Mouse (Mus musculus): ENCODE measurements around the gene Fhit.
"Not testable (repeated sequence)": the region's sequence is repeated elsewhere in the genome, so short reads cannot be mapped to it uniquely, and the experiment has no call there.

The Fhit gene

GRCm38 (mm10) chr14:11161751-11162231, at the start of gene Fhit:
TSS of gene Fhit (minus strand) at chr14:11162035.
- DNase-seq, result peak; percentile 70 to 79

DNA sequence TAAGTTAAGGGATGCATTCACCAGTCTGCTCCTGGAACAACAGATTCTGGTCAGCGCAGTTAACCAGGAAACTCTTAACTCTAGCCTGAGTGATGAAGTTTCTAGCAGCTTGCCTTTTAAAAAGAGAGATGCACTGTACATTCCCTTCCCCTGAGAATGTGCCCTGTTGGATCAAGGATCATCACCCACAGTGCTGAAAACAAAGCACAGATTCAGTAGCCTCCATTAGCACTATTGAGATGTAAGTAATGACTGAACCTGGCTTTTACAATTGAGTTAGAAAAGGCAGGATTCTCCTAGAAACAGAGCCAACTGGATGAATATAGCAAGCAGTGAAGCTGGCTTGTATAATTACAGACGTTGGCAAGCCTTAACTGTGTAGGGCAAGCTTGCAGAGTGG, 45.0 kb upstream of the Fhit start:
- DNase-seq, result no peak

GRCm38 (mm10) chr14:11160806-11161450, 907 bp downstream of the Fhit start:
- peak; percentile 38 to 49 for DNase-seq

- DNase-seq, result no peak
Measured at GRCm38 (mm10) chr14:11159641-11160040, 2.2 kb downstream of the Fhit start.

DNA sequence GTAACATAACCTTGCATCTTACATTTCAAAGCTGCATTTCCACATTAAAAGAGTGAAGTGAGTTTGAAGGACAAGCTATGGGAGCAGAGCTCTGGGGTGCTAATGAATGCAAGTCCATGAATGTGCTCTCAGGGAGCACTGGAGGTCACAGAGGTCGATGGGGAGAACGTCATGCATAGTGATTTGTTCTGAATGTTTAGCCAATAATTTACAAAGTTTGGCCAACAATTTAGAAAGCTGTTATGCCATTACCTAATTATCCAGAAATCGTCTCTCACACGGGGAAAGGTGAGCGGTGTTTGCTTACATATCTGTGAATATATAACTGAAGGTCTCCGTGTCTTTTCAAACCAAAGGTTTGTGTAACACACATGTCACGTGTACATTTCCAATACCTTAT, 2.8 kb downstream of the Fhit start:
- no peak for DNase-seq

- DNase-seq, result no peak
Measured at GRCm38 (mm10) chr14:11157741-11158140, 4.1 kb downstream of the Fhit start.

DNA sequence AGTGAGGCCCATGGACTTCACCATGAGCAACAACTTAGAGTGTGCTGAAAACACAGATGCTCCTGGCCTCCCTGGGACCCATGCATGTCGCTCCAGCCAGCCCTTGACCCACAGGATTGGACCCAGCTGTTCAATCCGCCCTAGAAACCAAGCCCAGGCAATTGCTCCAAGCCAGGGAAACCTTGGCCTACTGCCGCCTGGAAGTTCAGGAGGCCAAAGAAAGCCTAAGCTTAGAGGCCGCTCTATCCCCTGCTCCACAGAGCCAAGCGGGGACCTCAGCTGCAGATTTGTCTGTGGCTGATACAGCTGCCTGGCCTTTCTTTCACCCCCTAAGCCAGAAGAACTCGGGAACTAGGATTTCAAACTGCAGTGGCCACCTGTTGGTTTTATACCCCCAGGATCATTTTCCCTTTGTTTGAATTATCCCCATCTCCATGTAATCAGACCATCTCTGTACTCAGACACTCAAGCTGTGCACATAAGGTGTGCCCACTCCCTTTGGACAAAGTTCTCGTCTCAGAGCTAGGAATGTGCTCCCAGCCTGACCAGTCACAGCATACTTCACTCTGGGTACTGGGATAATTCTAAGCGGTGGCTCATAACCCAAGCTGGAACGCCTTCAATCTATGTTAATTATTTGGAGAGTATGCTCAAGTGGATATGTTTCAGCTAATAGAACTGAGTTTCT, 10.1 kb downstream of the Fhit start:
- DNase-seq, result no peak

DNA sequence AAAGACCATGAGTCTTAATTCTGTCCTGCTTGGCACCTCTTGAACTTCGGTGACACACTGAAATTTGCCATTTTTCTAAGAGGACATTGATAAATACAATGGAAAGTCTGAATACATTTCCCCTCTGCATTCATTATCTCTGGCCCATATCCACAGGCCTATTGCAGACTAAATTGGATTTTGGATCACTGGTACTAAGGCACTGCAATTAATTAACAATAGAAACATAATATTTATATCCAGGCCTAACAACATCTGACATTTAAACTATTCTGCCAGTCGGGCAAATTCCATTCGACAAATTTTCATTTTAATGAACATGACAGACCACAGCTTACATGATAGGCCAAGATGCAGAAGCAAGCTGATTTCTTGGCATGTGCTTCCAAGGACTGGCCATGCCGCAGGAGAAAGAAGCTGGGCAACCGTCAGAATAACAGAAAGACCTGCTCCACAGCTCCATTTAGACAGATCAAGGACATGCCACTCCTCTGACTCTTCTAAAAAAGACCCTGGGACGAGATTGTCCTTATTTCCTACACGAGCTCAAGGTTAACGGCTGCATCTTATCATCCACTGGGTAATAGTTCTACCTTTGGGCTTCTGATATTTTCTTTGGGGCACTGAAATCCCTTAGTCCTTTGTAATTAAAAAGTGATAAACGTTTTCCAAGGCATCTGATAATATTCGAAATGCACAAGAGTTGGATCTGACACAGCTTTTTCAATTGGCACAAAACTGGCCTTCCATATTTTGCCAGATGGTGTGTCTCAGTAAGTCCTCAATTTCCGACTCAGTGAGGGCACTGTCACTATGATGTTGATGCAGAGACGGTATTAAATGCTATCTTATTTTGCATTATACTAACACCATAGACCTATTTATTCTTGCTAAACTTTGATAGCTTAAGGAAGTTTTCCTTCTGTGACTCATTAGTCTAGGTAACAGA, 27.8 kb downstream of the Fhit start:
- DNase-seq, result no peak

GRCm38 (mm10) chr14:11132637-11133474, 29.0 kb downstream of the Fhit start:
- no peak for DNase-seq

- DNase-seq, result no peak
Measured at GRCm38 (mm10) chr14:11125096-11125495, 36.7 kb downstream of the Fhit start.

GRCm38 (mm10) chr14:11119076-11119475, 42.8 kb downstream of the Fhit start:
- no peak for DNase-seq

DNA sequence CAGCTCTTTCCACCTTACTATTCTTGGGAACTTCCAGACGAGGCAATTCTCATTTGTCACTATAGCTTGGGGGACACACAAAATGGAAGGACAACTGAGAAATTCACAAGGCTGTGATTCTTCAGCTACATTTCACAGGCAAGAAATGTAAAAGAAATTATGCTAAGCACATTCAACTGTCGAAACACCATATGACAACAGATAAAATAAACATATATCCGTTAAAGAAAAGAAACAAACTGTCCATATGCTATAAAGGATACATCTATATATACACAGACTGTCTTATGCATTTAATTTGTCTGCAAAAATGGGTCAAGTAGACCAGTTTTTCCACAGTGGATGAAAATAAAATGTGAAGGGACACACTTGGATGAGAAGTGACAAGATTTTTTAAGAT, 76.2 kb downstream of the Fhit start:
- DNase-seq, result no peak

DNA sequence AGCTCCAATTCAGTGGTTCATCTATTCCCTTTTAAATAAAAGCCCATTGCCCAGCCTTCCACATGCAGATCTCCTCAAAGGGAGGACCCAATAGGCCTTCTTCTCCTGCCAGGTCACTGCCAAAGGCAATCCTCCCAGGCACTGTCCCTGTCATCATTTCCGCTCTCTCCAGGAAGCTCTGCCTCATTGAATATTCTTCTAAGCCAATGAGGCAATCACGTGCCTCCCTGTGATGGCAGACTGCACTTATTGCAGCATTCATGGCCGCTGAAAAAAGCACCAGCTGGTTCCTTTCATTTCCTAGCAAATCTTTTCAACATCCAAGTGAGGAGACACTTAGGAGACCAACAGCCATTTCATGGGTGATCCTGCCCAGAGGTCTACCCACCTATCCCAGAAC, 77.9 kb downstream of the Fhit start:
- DNase-seq, result no peak

- DNase-seq, result no peak
Measured at GRCm38 (mm10) chr14:11083462-11083861, 78.4 kb downstream of the Fhit start.

DNA sequence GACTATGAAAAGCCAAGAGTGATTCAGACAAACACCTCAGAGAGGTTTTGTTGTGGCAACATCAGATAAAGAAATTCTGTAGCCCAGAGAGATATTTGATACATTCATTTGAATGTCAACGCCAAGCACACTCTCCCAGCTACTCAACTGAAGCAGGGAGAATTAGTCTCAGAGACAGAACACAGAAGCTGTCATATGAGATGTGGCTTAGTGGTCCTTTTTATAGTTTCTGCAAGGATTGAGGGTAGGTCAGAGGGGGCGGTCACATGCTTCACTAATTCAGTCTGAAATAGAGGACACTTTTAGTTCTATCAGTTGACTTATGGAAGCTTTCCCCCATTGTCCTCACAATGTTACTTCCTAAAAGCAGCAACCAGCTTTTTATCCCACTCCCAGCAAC, 98.2 kb downstream of the Fhit start:
- no peak for DNase-seq

- no peak for DNase-seq
Measured at GRCm38 (mm10) chr14:11060221-11060620, 101.6 kb downstream of the Fhit start.

DNA sequence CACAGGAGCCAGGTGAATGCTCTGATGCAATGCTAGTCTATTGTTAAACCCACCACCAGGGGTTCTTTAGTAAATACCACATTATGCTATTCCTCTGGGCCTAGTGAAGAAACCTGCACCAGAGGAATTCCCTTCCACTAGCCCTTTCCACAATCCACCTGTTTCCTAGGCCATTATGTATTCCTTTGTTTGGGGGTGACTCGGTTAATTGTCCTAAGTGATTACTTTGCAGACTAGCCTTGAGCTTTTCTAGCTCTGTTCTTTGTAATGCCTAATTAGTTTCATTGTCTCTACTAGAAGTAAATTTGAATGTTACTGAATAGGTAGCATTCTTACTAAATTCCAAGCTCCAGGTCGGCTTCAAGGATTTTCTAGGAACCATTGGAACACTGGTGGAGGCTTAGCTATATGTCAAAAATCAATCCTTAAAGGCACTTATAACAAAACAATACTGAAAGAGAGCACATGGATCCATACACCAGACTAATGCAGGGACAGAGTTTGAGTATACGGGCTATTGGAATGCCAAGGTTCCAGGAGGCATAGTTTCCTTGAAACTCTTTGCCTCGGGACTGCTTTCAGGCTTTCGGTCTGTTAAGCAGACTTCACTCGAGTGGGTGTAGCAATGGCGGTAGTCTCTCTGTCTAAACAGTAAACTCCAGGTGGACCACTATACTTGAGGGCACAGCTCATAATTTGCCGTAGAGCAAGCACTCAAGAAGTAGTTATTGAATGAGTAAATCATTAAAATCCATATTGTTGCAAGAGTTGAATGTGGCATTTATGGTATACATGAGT, 122.1 kb downstream of the Fhit start:
- not testable (repeated sequence) for DNase-seq

DNA sequence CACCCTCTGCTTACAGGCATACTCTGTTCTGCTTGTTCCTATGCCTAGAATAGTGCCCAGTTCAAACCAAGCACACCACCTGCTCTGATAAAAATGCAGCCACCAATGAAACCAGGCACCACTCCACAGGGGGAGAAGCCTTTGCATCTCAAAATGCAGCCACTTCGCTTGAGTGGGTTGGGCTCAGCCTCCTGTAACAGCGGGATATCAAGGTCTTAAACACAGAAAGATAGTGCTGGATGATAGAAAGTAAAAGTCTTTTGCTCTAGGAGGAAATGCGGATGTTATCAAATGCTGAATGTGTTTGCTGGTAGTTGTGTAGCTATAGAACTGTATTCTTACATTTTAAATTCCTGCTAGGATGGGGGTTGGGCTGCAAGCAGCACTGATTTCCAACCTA, 140.4 kb downstream of the Fhit start:
- DNase-seq, result no peak

DNA sequence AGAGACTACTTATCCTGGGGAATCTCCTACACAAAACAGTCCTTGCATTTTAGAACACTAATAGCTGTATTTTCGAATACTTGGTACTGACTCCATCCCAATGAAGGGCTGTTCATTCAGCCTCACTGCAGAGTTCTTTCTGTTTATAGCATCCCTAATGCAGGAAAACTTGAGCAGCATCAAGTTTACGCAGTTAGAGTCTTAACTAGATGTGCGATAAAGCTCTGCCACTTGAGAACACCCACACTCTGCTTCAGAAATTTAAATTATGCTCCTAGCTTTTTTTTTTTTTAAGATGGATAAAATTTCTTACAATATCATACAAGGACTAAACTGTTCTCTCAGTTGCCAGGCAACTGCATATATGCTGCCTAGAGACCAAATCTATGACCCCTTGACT, 183.2 kb downstream of the Fhit start:
- no peak for DNase-seq

GRCm38 (mm10) chr14:10941647-10942046, 220.2 kb downstream of the Fhit start:
- DNase-seq, result no peak

- DNase-seq, result no peak
Measured at GRCm38 (mm10) chr14:10933667-10934066, 228.2 kb downstream of the Fhit start.

All from spleen, adult 18-20 months (tissue).